Mouse (Mus musculus): ENCODE measurements around the gene Rere. TPM values are rescaled to one million over a fixed set of nuclear protein-coding genes. Genes with fewer than 3 reads are reported as not detected.
A peak's percentile ranks its signal among the peaks of the same experiment; 100 is the strongest.

Rere gene
- total and polyA plus RNA-seq, 3 experiments = 4.1 to 31.8 TPM; not detected in 1

- Histone ChIP-seq H3K4me1 (ENCODE audit: control insufficient read depth in 1 of 2, insufficient read depth in 2 of 2, low read length in 2 of 2) (peaks cover 4% of the 10 kb centered on the region in 2 experiments; a peak in 3 of 4 replicates), H3K4me3 (ENCODE audit: control insufficient read depth in 1 of 2, insufficient read depth in 1 of 2, low read depth in 2 of 2, low read length in 2 of 2) (no peak overlapping the region), H3K27me3 (ENCODE audit: control insufficient read depth in 1 of 2, insufficient read depth in 2 of 2, low read length in 2 of 2) (no peaks in the 10 kb centered on the region), H3K27ac (ENCODE audit: control insufficient read depth, low read depth, low read length) (no peak overlapping the region), H3K9ac (ENCODE audit: control insufficient read depth, low read depth, low read length, poor library complexity, severe bottlenecking) (no peak overlapping the region), H3K9me3 (replicated peaks; ENCODE audit: insufficient read depth, low read length) (no peaks in the 10 kb centered on the region), H3K79me2 (ENCODE audit: control insufficient read depth, insufficient read depth, low read length, poor library complexity) (no peaks in the 10 kb centered on the region), H3K36me3 (ENCODE audit: control insufficient read depth in 1 of 2, insufficient read depth in 2 of 2, low read length in 2 of 2) (peaks cover 0 to 9% of the 10 kb centered on the region in 2 experiments; a peak in 2 of 4 replicates)
- TF ChIP-seq CTCF (IDR thresholded peaks at IDR 0.05 in 2 of 3, conservative IDR thresholded peaks at IDR 0.05 in 1 of 3; ENCODE audit: control insufficient read depth in 1 of 3, insufficient read depth in 1 of 3, low read depth in 2 of 3, low read length in 3 of 3, poor library complexity in 1 of 3, severe bottlenecking in 1 of 3) (0 out of 6 replicates have a peak, but pooled peaks of 1 of the 3 experiments have one; percentile 4), RAD21 (IDR thresholded peaks at IDR 0.05; ENCODE audit: low read depth, low read length) (peak; percentile 26), SIN3A (IDR thresholded peaks at IDR 0.05; ENCODE audit: low read length) (no peak), ZC3H11A (IDR thresholded peaks at IDR 0.05; ENCODE audit: low read depth, low read length) (peak; percentile 32; the same call in 1 of the 2 replicates)
- DNase-seq (ENCODE audit: low read depth, low spot score) = peak; percentile 19
Observed at GRCm38 (mm10) chr4:150260745-150261144, 20.7 kb upstream of the Rere start.

GRCm38 (mm10) chr4:150262301-150262700 lies 19.1 kb upstream of the Rere start:
- Histone ChIP-seq H3K4me3 (ENCODE audit: control insufficient read depth in 1 of 2, insufficient read depth in 1 of 2, low read depth in 2 of 2, low read length in 2 of 2) (no peak overlapping the region), H3K79me2 (ENCODE audit: control insufficient read depth, insufficient read depth, low read length, poor library complexity) (no peaks in the 10 kb centered on the region), H3K9ac (ENCODE audit: control insufficient read depth, low read depth, low read length, poor library complexity, severe bottlenecking) (no peak overlapping the region), H3K4me1 (ENCODE audit: control insufficient read depth in 1 of 2, insufficient read depth in 2 of 2, low read length in 2 of 2) (no peaks in the 10 kb centered on the region), H3K27me3 (ENCODE audit: control insufficient read depth in 1 of 2, insufficient read depth in 2 of 2, low read length in 2 of 2) (no peaks in the 10 kb centered on the region), H3K27ac (ENCODE audit: control insufficient read depth, low read depth, low read length) (no peak overlapping the region), H3K9me3 (replicated peaks; ENCODE audit: insufficient read depth, low read length) (no peaks in the 10 kb centered on the region), H3K36me3 (ENCODE audit: control insufficient read depth in 1 of 2, insufficient read depth in 2 of 2, low read length in 2 of 2) (no peaks in the 10 kb centered on the region)
- TF ChIP-seq POLR2AphosphoS2 (IDR thresholded peaks at IDR 0.05; ENCODE audit: low read length) = no peak
- TF ChIP-seq ZMIZ1 (IDR thresholded peaks at IDR 0.05; ENCODE audit: low read depth, low read length) = no peak
- TF ChIP-seq POLR2A (IDR thresholded peaks at IDR 0.05; ENCODE audit: control insufficient read depth in 1 of 2, insufficient read depth in 1 of 2, low read depth in 1 of 2, low read length in 2 of 2, poor library complexity in 1 of 2) = no peak
- TF ChIP-seq EP300 (IDR thresholded peaks at IDR 0.05; ENCODE audit: low read depth in 1 of 2, low read length in 2 of 2) = no peak
- no peak for TF ChIP-seq ELF1 (IDR thresholded peaks at IDR 0.05; ENCODE audit: low read depth, low read length)
- DNase-seq (ENCODE audit: low read depth, low spot score) = no peak

- H3K4me1 ChIP-seq (ENCODE audit: control insufficient read depth in 1 of 2, insufficient read depth in 2 of 2, low read length in 2 of 2) = peaks cover 1 to 7% of the 10 kb centered on the region in 2 experiments; a peak in 2 of 4 replicates
- peak; percentile 54 for DNase-seq (ENCODE audit: low read depth, low spot score)
- TF ChIP-seq MYC (IDR thresholded peaks at IDR 0.05; ENCODE audit: low read depth, low read length) (no peak), ZKSCAN1 (IDR thresholded peaks at IDR 0.05; ENCODE audit: low read depth, low read length) (no peak), TCF12 (IDR thresholded peaks at IDR 0.05; ENCODE audit: low read depth, low read length) (no peak), MAZ (IDR thresholded peaks at IDR 0.05; ENCODE audit: low read depth, low read length) (no peak), POLR2AphosphoS5 (IDR thresholded peaks at IDR 0.05; ENCODE audit: borderline replicate concordance, low read depth, low read length) (no peak), POLR2AphosphoS2 (IDR thresholded peaks at IDR 0.05; ENCODE audit: low read length) (no peak), TAL1 (IDR thresholded peaks at IDR 0.05; ENCODE audit: low read length) (no peak), SMC3 (IDR thresholded peaks at IDR 0.05; ENCODE audit: low read depth, low read length) (peak; percentile 51), MEF2A (IDR thresholded peaks at IDR 0.05; ENCODE audit: extremely low read depth, insufficient replicate concordance, low read depth, low read length, poor library complexity, severe bottlenecking) (no peak), USF1 (IDR thresholded peaks at IDR 0.05; ENCODE audit: low read depth, low read length) (no peak), CHD1 (IDR thresholded peaks at IDR 0.05; ENCODE audit: low read depth, low read length) (no peak), MXI1 (IDR thresholded peaks at IDR 0.05; ENCODE audit: low read depth, low read length) (no peak), E2F4 (IDR thresholded peaks at IDR 0.05; ENCODE audit: borderline replicate concordance, low read depth, low read length) (no peak), ELF1 (IDR thresholded peaks at IDR 0.05; ENCODE audit: low read depth, low read length) (no peak), CTCF (IDR thresholded peaks at IDR 0.05 in 2 of 3, conservative IDR thresholded peaks at IDR 0.05 in 1 of 3; ENCODE audit: control insufficient read depth in 1 of 3, insufficient read depth in 1 of 3, low read depth in 2 of 3, low read length in 3 of 3, poor library complexity in 1 of 3, severe bottlenecking in 1 of 3) (peak; percentile 38 to 66 (median 58)), NRF1 (IDR thresholded peaks at IDR 0.05; ENCODE audit: insufficient read depth, low read depth, low read length, poor library complexity, severe bottlenecking) (no peak), TBP (IDR thresholded peaks at IDR 0.05; ENCODE audit: low read depth, low read length) (no peak), SIN3A (IDR thresholded peaks at IDR 0.05; ENCODE audit: low read length) (no peak), UBTF (IDR thresholded peaks at IDR 0.05; ENCODE audit: borderline replicate concordance, insufficient read depth, low read depth, low read length) (no peak), ETS1 (IDR thresholded peaks at IDR 0.05; ENCODE audit: low read depth, low read length) (no peak)
Observed at GRCm38 (mm10) chr4:150264903-150265302, 16.5 kb upstream of the Rere start.

More at GRCm38 (mm10) chr4:150264903-150265302, 16.5 kb upstream of the Rere start:
- no peaks in the 10 kb centered on the region for H3K9me3 ChIP-seq (replicated peaks; ENCODE audit: insufficient read depth, low read length)
- no peaks in the 10 kb centered on the region for H3K79me2 ChIP-seq (ENCODE audit: control insufficient read depth, insufficient read depth, low read length, poor library complexity)
- peaks cover 0 to 3% of the 10 kb centered on the region in 2 experiments; a peak in 1 of 4 replicates for H3K36me3 ChIP-seq (ENCODE audit: control insufficient read depth in 1 of 2, insufficient read depth in 2 of 2, low read length in 2 of 2)
- H3K27me3 ChIP-seq (ENCODE audit: control insufficient read depth in 1 of 2, insufficient read depth in 2 of 2, low read length in 2 of 2) = no peaks in the 10 kb centered on the region
- H3K9ac ChIP-seq (ENCODE audit: control insufficient read depth, low read depth, low read length, poor library complexity, severe bottlenecking) = no peak overlapping the region
- H3K27ac ChIP-seq (ENCODE audit: control insufficient read depth, low read depth, low read length) = no peak overlapping the region
- no peak overlapping the region for H3K4me3 ChIP-seq (ENCODE audit: control insufficient read depth in 1 of 2, insufficient read depth in 1 of 2, low read depth in 2 of 2, low read length in 2 of 2)

All from MEL (cell line).